Mouse (Mus musculus): Measurements from ENCODE around the gene Usp48. TPM values are rescaled to one million over a fixed set of nuclear protein-coding genes. Genes with fewer than 3 reads are reported as not detected.
A peak's percentile ranks its signal among the peaks of the same experiment; 100 is the strongest.

Gene Usp48
- total and polyA plus RNA-seq, 3 experiments, result 71.2 to 206 (median 137) TPM

DNA sequence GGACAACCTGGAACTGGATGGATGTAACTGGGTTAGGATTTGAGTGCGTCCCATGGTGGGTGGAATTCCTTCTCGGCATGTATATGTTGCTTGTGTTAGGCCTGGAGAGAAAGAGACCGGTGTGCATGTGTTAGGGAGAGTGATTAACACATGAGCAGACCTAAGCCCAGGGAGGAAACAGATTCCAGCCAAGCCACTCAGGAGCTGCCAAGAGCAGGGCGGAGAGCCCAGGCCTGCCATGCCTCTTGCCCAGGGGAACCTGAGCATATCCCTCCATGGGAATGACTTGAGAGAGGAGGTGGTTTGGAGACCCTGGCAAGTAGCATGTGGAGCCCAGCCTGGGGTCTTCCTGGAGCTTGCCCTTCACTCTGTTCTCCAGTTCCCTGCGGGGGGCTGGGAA lies 84.4 kb downstream of the Usp48 start:
- Histone ChIP-seq H3K27me3 (ENCODE audit: insufficient read depth, low read length) (no peaks in the 10 kb centered on the region), H3K36me3 (replicated peaks) (no peaks in the 10 kb centered on the region), H3K4me3 (ENCODE audit: low read depth, low read length) (no peak overlapping the region), H3K9me3 (replicated peaks) (no peaks in the 10 kb centered on the region), H3K4me1 (ENCODE audit: insufficient read depth, low read depth, low read length) (no peaks in the 10 kb centered on the region)
- TF ChIP-seq GATA2 (IDR thresholded peaks at IDR 0.05; ENCODE audit: borderline replicate concordance, low read depth, low read length) (no peak), GATA1 (IDR thresholded peaks at IDR 0.05; ENCODE audit: borderline replicate concordance, low read length) (no peak), POLR2AphosphoS5 (IDR thresholded peaks at IDR 0.05; ENCODE audit: insufficient replicate concordance, low read depth, low read length) (no peak), CTCF (IDR thresholded peaks at IDR 0.05; ENCODE audit: low read depth, low read length) (no peak), TAL1 (conservative IDR thresholded peaks at IDR 0.05; ENCODE audit: low read depth, low read length) (no peak)
- no peak for DNase-seq (ENCODE audit: low spot score)
- no peak for ATAC-seq (ENCODE audit: extremely low read depth, insufficient number of reproducible peaks, low FRiP score, poor library complexity, severe bottlenecking)

DNA sequence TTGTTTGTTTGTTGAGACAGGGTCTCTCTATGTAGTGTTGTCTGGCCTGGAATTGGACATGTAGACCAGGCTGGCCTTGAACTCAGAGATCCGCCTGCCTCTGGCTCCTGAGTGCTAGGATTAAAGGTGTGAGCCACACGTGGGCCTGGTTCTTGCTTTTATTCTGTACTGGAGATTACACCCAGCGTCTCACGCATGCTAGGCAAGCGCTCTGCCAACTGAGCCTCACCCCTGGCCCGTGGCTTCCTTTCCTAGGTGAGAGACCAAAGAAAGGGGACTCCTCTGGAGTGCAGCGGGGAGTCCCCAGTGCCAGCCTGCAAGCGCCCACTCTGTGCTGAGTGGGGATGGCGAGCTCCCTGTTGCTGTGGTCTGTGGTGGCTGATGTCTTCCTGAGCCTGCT lies 85.0 kb downstream of the Usp48 start:
- Histone ChIP-seq H3K27me3 (ENCODE audit: insufficient read depth, low read length) (no peaks in the 10 kb centered on the region), H3K36me3 (replicated peaks) (no peaks in the 10 kb centered on the region), H3K9me3 (replicated peaks) (no peaks in the 10 kb centered on the region), H3K4me3 (ENCODE audit: low read depth, low read length) (no peak overlapping the region), H3K4me1 (ENCODE audit: insufficient read depth, low read depth, low read length) (no peaks in the 10 kb centered on the region)
- ATAC-seq (ENCODE audit: extremely low read depth, insufficient number of reproducible peaks, low FRiP score, poor library complexity, severe bottlenecking) (no peak), DNase-seq (ENCODE audit: low spot score) (no peak)
- no peak for TF ChIP-seq GATA2 (IDR thresholded peaks at IDR 0.05; ENCODE audit: borderline replicate concordance, low read depth, low read length)
- no peak for TF ChIP-seq GATA1 (IDR thresholded peaks at IDR 0.05; ENCODE audit: borderline replicate concordance, low read length)
- no peak for TF ChIP-seq CTCF (IDR thresholded peaks at IDR 0.05; ENCODE audit: low read depth, low read length)
- no peak for TF ChIP-seq POLR2AphosphoS5 (IDR thresholded peaks at IDR 0.05; ENCODE audit: insufficient replicate concordance, low read depth, low read length)
- no peak for TF ChIP-seq TAL1 (conservative IDR thresholded peaks at IDR 0.05; ENCODE audit: low read depth, low read length)

DNA sequence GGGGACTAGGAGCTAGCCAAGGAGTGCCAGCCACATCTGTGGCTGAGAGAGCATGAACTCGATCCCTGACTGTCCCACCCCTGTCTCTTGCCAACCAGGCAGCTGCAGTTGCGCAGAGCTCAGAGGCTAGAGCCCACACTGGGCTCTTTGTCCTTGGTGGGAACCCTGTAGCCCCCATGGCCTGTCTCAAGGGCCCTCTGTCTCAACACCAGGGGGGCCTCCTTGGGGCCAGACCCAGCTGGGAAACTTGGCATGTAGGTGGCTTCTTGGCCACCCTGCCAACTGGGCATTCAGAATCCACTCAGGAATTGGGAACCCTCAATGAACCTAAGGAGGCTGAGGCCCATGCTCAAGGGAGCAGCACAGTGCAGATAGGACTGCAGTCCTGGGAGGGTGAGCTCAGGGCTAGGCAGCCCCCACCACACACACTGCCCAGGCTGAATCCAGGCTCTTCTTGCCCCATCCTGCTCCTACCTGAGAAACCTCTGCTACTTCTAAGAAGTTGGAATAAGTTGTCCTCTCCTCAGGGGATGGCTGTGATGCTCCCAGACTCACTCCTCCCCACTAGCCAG lies 86.5 kb downstream of the Usp48 start:
- no peak for TF ChIP-seq POLR2AphosphoS5 (IDR thresholded peaks at IDR 0.05; ENCODE audit: insufficient replicate concordance, low read depth, low read length)
- H3K36me3 ChIP-seq (replicated peaks), result no peaks in the 10 kb centered on the region
- no peak for ATAC-seq (ENCODE audit: extremely low read depth, insufficient number of reproducible peaks, low FRiP score, poor library complexity, severe bottlenecking)
- no peak overlapping the region for H3K4me3 ChIP-seq (ENCODE audit: low read depth, low read length)
- H3K27me3 ChIP-seq (ENCODE audit: insufficient read depth, low read length), result no peaks in the 10 kb centered on the region
- H3K9me3 ChIP-seq (replicated peaks), result no peaks in the 10 kb centered on the region
- no peak for DNase-seq (ENCODE audit: low spot score)
- H3K4me1 ChIP-seq (ENCODE audit: insufficient read depth, low read depth, low read length), result no peaks in the 10 kb centered on the region

DNA sequence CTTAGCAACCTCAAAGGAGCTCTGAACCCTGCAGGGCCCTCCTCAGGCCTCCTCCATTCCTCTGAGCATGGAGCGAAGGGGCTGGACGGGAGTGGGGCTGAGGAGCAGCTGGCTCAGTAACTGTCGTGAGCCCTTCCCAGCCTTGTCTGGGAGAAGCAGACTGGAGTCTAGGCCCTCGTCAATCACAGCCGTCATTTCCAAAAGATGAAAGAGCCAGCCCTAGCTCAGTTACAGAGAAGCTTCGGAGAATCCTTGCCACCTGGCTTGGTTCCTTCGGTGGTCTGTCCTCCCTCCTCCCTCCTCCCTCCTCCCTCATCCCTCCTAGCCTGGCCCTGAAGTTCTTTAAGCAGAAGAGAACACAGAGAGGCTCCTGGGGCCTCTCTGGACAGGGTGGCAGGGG lies 87.2 kb downstream of the Usp48 start:
- TF ChIP-seq GATA2 (IDR thresholded peaks at IDR 0.05; ENCODE audit: borderline replicate concordance, low read depth, low read length) (no peak), GATA1 (IDR thresholded peaks at IDR 0.05; ENCODE audit: borderline replicate concordance, low read length) (no peak)
- Histone ChIP-seq H3K4me3 (ENCODE audit: low read depth, low read length) (no peak overlapping the region), H3K9me3 (replicated peaks) (no peaks in the 10 kb centered on the region), H3K4me1 (ENCODE audit: insufficient read depth, low read depth, low read length) (no peaks in the 10 kb centered on the region), H3K27me3 (ENCODE audit: insufficient read depth, low read length) (no peaks in the 10 kb centered on the region), H3K36me3 (replicated peaks) (no peaks in the 10 kb centered on the region)
- DNase-seq (ENCODE audit: low spot score) (no peak), ATAC-seq (ENCODE audit: extremely low read depth, insufficient number of reproducible peaks, low FRiP score, poor library complexity, severe bottlenecking) (no peak)

DNA sequence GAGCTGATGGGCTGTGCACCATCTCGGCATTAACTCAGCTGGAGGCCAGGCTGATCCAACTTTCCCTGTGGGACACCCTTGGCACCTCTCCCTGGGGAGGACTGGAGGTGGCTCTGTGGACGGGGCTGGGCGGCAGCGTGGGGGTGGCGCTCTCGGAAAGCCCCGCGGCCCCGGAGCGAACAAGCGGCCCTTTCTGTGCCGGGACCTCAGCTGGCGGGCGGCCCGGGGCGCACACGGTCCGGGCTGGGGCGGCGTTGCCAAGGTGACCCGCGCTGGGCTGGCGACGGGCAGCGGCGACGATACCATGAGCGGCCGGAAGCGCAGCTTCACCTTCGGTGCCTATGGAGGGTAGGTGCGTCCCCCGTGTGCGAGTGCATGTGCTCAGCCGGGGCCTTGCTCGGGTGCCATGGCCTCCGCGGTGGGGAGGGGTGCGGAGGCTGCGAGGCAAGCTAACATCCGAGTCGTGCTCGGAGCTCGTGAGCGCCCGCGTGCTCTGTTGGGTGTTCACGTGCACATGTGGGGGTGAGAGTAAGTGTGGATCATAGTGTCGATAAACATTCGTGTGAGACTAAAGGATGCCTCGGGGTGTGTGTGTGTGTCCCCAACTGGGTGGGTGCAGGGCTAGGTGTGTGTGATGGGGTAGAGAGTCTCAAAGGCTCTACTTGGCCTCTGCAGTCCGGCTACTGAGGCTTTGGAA lies 88.0 kb downstream of the Usp48 start:
- Histone ChIP-seq H3K36me3 (replicated peaks) (no peaks in the 10 kb centered on the region), H3K9me3 (replicated peaks) (no peaks in the 10 kb centered on the region), H3K4me3 (ENCODE audit: low read depth, low read length) (no peak overlapping the region), H3K4me1 (ENCODE audit: insufficient read depth, low read depth, low read length) (no peaks in the 10 kb centered on the region; the same call in 1 of the 2 replicates), H3K27me3 (ENCODE audit: insufficient read depth, low read length) (no peaks in the 10 kb centered on the region)
- no peak for TF ChIP-seq GATA2 (IDR thresholded peaks at IDR 0.05; ENCODE audit: borderline replicate concordance, low read depth, low read length)
- no peak for TF ChIP-seq CTCF (IDR thresholded peaks at IDR 0.05; ENCODE audit: low read depth, low read length)
- TF ChIP-seq POLR2AphosphoS5 (IDR thresholded peaks at IDR 0.05; ENCODE audit: insufficient replicate concordance, low read depth, low read length), result no peak
- no peak for TF ChIP-seq TAL1 (conservative IDR thresholded peaks at IDR 0.05; ENCODE audit: low read depth, low read length)
- no peak for TF ChIP-seq GATA1 (IDR thresholded peaks at IDR 0.05; ENCODE audit: borderline replicate concordance, low read length)
- DNase-seq (ENCODE audit: low spot score), result no peak
- no peak for ATAC-seq (ENCODE audit: extremely low read depth, insufficient number of reproducible peaks, low FRiP score, poor library complexity, severe bottlenecking)

DNA sequence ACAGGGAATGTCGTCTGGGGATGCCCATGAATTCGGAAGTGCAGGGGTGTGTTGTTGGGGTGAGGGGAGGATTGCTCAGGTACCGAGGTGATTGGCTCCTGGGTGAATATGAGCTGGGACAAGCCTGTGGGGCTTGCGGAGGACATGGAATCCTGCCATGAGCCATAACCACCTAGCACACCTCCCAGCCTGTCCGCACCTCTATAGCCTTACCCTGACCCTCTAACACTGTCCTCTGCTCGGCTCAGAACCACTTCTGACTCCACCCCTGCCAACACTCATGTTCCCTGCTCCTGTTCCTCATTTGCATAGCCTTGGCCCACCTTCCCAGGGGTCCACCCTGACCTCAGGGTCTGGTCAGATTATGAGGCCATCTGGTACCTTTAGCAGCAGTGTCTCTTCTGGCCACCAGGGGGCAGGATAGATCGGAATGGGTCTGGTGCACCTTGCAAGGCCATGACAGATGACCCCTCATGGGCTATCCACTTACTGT lies 89.5 kb downstream of the Usp48 start:
- no peaks in the 10 kb centered on the region; the same call in 1 of the 2 replicates for H3K4me1 ChIP-seq (ENCODE audit: insufficient read depth, low read depth, low read length)
- no peaks in the 10 kb centered on the region for H3K9me3 ChIP-seq (replicated peaks)
- no peak for ATAC-seq (ENCODE audit: extremely low read depth, insufficient number of reproducible peaks, low FRiP score, poor library complexity, severe bottlenecking)
- H3K4me3 ChIP-seq (ENCODE audit: low read depth, low read length), result no peak overlapping the region
- no peaks in the 10 kb centered on the region for H3K36me3 ChIP-seq (replicated peaks)
- no peaks in the 10 kb centered on the region for H3K27me3 ChIP-seq (ENCODE audit: insufficient read depth, low read length)
- TF ChIP-seq CTCF (IDR thresholded peaks at IDR 0.05; ENCODE audit: low read depth, low read length) (peak; percentile 91), GATA2 (IDR thresholded peaks at IDR 0.05; ENCODE audit: borderline replicate concordance, low read depth, low read length) (no peak)
- peak; percentile 33 for DNase-seq (ENCODE audit: low spot score)

All from G1E (cell line).